20 mouse cellular contexts compared by ENCODE assay signal in genomic region chrX:38247108-38247507, GRCm38 (mm10). TPM values are rescaled to one million over a fixed set of nuclear protein-coding genes. Genes with fewer than 3 reads are reported as not detected.
DNase-seq lines count a peak whose midpoint lies in the region; ATAC-seq and TF ChIP-seq lines count a peak whose summit lies in the region.
"Had no signal": no experiment of that assay in that cellular context is flagged by ENCODE, and none has a peak within 500 bp of the region (broad histone marks: within the 10 kb centered on the region; RNA-seq: fewer than 3 reads in every experiment).

No protein-coding gene starts in this region.

- H3K27me3 ChIP-seq in lung, embryonic 14.5 days (ENCODE audit: insufficient read depth, low read length): no peaks in the 10 kb centered on the region; the same call in 1 of the 2 replicates
- H3K27me3 ChIP-seq in hindbrain, embryonic 13.5 days: peaks cover 10% of the 10 kb centered on the region; the same call in 1 of the 2 replicates
- H3K27me3 ChIP-seq: embryonic facial prominence, embryonic 12.5 days had no signal

- no peak for ATAC-seq in CD4-positive, CD25-positive, alpha-beta regulatory T cell, adult 4 months
- ATAC-seq in lung, embryonic 14.5 days (ENCODE audit: insufficient read depth): 0 out of 2 replicates have a peak, but pooled peaks have one; percentile 10
- no peak for ATAC-seq in hindbrain, embryonic 13.5 days (ENCODE audit: low FRiP score)
- ATAC-seq: forebrain, postnatal 0 days; hindbrain, postnatal 0 days had no signal

- H3K4me2 ChIP-seq in lung, embryonic 14.5 days: no peak overlapping the region
- no peak overlapping the region; the same call in 1 of the 2 replicates for H3K4me2 ChIP-seq in hindbrain, embryonic 13.5 days
- H3K4me2 ChIP-seq: embryonic facial prominence, embryonic 12.5 days; liver, embryonic 11.5 days had no signal

- 26% methylated on average over 6 of the region's 6 CpGs for WGBS in lung, embryonic 14.5 days
- 63% methylated on average over 6 of the region's 6 CpGs for WGBS in lung, adult 2 months
- 34% methylated on average over 6 of the region's 6 CpGs for WGBS in hindbrain, embryonic 13.5 days

- TF ChIP-seq POLR2A in lung, adult 2 months (IDR thresholded peaks at IDR 0.05; ENCODE audit: borderline replicate concordance, extremely low read depth, low read depth, low read length): no peak

- H3K27ac ChIP-seq in lung, embryonic 14.5 days (ENCODE audit: low read depth): no peak overlapping the region
- H3K27ac ChIP-seq in hindbrain, embryonic 13.5 days: no peak overlapping the region
- H3K27ac ChIP-seq: embryonic facial prominence, embryonic 12.5 days; gastrocnemius, adult 2 months; heart, adult 2 months; hindbrain, postnatal 0 days had no signal

- DNase-seq in CD4-positive, CD25-positive, alpha-beta regulatory T cell, adult 2 months (ENCODE audit: low read depth, low spot score): peak; percentile 9
- no peak for DNase-seq in lung, embryonic 14.5 days
- DNase-seq in lung, adult 2 months: no peak
- DNase-seq in adrenal gland, adult 2 months: peak; percentile 61
- peak; percentile 5 for DNase-seq in embryo, embryonic 11 days
- DNase-seq in testis, postnatal 10 days (ENCODE audit: low spot score): no peak
- DNase-seq: cerebellum, adult 9-10 months; forebrain, postnatal 0 days; gastrocnemius, adult 2 months; heart, adult 2 months; heart, postnatal 14 days; layer of hippocampus, postnatal 36 days; retina, postnatal 1 day; thymus, postnatal 36 days had no signal

- TF ChIP-seq CTCF in lung, embryonic 14.5 days (IDR thresholded peaks at IDR 0.05; ENCODE audit: low read depth): no peak
- no peak for TF ChIP-seq CTCF in lung, adult 2 months (IDR thresholded peaks at IDR 0.05; ENCODE audit: insufficient read depth, low read length)

- no peaks in the 10 kb centered on the region for H3K9me3 ChIP-seq in lung, embryonic 14.5 days (ENCODE audit: low read depth, low read length)
- H3K9me3 ChIP-seq in hindbrain, embryonic 13.5 days: no peaks in the 10 kb centered on the region
- H3K9me3 ChIP-seq: embryonic facial prominence, embryonic 12.5 days; megakaryocyte, embryonic 14.5 days had no signal

- H3K9ac ChIP-seq in lung, embryonic 14.5 days: no peak overlapping the region
- no peak overlapping the region for H3K9ac ChIP-seq in hindbrain, embryonic 13.5 days
- H3K9ac ChIP-seq: embryonic facial prominence, embryonic 12.5 days; forebrain, postnatal 0 days had no signal

- H3K4me3 ChIP-seq in lung, embryonic 14.5 days (ENCODE audit: low read depth, low read length): no peak overlapping the region
- H3K4me3 ChIP-seq in lung, adult 2 months (replicated peaks; ENCODE audit: extremely low read depth, low read depth, low read length): no peak overlapping the region
- no peak overlapping the region for H3K4me3 ChIP-seq in hindbrain, embryonic 13.5 days
- H3K4me3 ChIP-seq: embryonic facial prominence, embryonic 12.5 days; gastrocnemius, adult 2 months; heart, adult 2 months; megakaryocyte, embryonic 14.5 days had no signal

- no peaks in the 10 kb centered on the region for H3K36me3 ChIP-seq in lung, embryonic 14.5 days (ENCODE audit: insufficient read depth)
- no peaks in the 10 kb centered on the region for H3K36me3 ChIP-seq in hindbrain, embryonic 13.5 days
- H3K36me3 ChIP-seq: embryonic facial prominence, embryonic 12.5 days had no signal

- no peaks in the 10 kb centered on the region for H3K4me1 ChIP-seq in lung, embryonic 14.5 days (ENCODE audit: insufficient read depth)
- H3K4me1 ChIP-seq in lung, adult 2 months (ENCODE audit: control insufficient read depth, insufficient read depth, low read length): peaks cover 2% of the 10 kb centered on the region; the same call in 1 of the 2 replicates
- H3K4me1 ChIP-seq in hindbrain, embryonic 13.5 days (replicated peaks): peaks cover 15% of the 10 kb centered on the region
- H3K4me1 ChIP-seq: embryonic facial prominence, embryonic 12.5 days had no signal

RNA-seq across cellular contexts. Expression of gene Tmem255a, which starts 5.1 kb away (rescaled TPM):
- 1 to 10 TPM; 4.3 to 5.8 TPM for polyA plus RNA-seq in CD4-positive, CD25-positive, alpha-beta regulatory T cell, adult 4 months (2017; shearing (Covaris generic))
- polyA plus RNA-seq in lung, embryonic 14.5 days (2014; fragmentation: Nextera tagmentation; extraction: Ambion mirVana): 23.3 and 26.0 TPM in 2 replicates
- 0.68 and 1.1 TPM in 2 replicates for polyA plus RNA-seq in lung, adult 2 months (2012; rRNA removed)
- 10 to 100 TPM; 22.3 to 32.6 TPM for total RNA-seq in adrenal gland, adult 2 months (2021)
- 9.1 and 16.4 TPM in 2 replicates for polyA plus RNA-seq in adrenal gland, adult 2 months (2012; rRNA removed)
- polyA plus RNA-seq in hindbrain, embryonic 13.5 days (2015; fragmentation: Nextera tagmentation; extraction: Ambion mirVana): 38.7 and 44.8 TPM in 2 replicates

RNA-seq across cellular contexts. Expression of gene Zbtb33, which starts 57.5 kb away (rescaled TPM):
- polyA plus RNA-seq in CD4-positive, CD25-positive, alpha-beta regulatory T cell, adult 4 months (2017; shearing (Covaris generic)): 1 to 10 TPM; 1.0 to 1.1 TPM
- polyA plus RNA-seq in lung, embryonic 14.5 days (2014; fragmentation: Nextera tagmentation; extraction: Ambion mirVana): 5.6 and 6.0 TPM in 2 replicates
- 2.2 and 3.8 TPM in 2 replicates for polyA plus RNA-seq in lung, adult 2 months (2012; rRNA removed)
- total RNA-seq in adrenal gland, adult 2 months (2021): 10 to 100 TPM; 24.7 to 37.7 TPM
- polyA plus RNA-seq in adrenal gland, adult 2 months (2012; rRNA removed): 1.5 and 1.9 TPM in 2 replicates
- 5.4 and 5.9 TPM in 2 replicates for polyA plus RNA-seq in hindbrain, embryonic 13.5 days (2015; fragmentation: Nextera tagmentation; extraction: Ambion mirVana)

Comparison
In these comparisons a context has a peak if more than half of its experiments do, and no peak if none do; other contexts are left out.
1. DNase-seq: peak in CD4-positive, CD25-positive, alpha-beta regulatory T cell, adult 2 months (single experiment), adrenal gland, adult 2 months (single experiment) and embryo, embryonic 11 days (single experiment); none in lung, embryonic 14.5 days (single experiment), lung, adult 2 months (single experiment) and testis, postnatal 10 days (single experiment).